Mouse (Mus musculus) right cerebral cortex, postnatal 25 days (tissue): ENCODE measurements around the gene Rbfox3.

Experiments used
- DNase-seq: peaks from one replicate; pipeline ENCODE4 v3.0.0; 2022

Rbfox3 gene

GRCm38 (mm10) chr11:118653521-118654318 is 257.7 kb downstream of the Rbfox3 start:
- no peak for DNase-seq

DNA sequence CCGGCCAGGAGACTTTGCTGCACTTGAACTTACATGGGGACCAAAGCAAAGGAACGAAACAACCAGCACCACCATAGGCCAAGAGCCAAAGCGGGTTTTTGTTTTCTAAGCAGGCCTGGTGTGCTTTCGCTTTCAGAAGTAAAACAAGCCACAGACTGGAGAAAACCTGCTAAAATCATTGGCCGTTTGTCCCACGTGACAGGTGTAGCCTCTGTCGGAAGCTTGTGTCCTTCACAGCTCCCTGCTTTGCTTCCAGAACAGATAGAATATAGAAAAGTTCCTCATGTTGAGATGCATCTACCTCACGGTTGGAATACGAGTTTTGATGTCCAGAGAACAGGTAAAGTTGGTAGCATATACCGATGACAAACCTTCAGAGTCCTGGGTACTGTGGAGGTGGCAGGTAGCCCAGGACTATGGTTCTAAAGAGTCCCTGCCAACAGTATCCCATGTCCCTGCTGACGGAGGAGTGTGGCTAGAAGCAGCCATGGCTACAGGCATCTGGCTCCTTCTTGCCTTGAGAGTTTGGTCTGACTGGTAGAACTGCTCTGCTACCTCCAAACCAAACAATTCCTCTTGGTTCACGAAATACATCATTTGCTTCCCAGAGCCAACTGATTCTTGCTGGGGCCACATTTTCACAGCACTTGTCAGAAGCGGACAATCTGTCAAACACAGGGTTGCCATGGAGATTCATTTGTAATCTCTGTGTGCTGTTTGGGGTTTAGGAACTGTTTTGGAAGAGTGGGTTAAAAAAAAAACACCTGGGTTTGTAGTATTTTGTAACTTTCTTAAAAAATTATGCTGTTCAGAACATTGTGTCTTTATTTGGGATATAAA is 258.8 kb downstream of the Rbfox3 start:
- DNase-seq = no peak

- no peak for DNase-seq
Observed at GRCm38 (mm10) chr11:118648369-118648768, 263.0 kb downstream of the Rbfox3 start.

- no peak for DNase-seq
Observed at GRCm38 (mm10) chr11:118646864-118647263, 264.5 kb downstream of the Rbfox3 start.

- no peak for DNase-seq
Observed at GRCm38 (mm10) chr11:118645158-118645557, 266.2 kb downstream of the Rbfox3 start.

- DNase-seq = no peak
Observed at GRCm38 (mm10) chr11:118640706-118641105, 270.7 kb downstream of the Rbfox3 start.

- no peak for DNase-seq
Observed at GRCm38 (mm10) chr11:118637718-118638117, 273.7 kb downstream of the Rbfox3 start.

DNA sequence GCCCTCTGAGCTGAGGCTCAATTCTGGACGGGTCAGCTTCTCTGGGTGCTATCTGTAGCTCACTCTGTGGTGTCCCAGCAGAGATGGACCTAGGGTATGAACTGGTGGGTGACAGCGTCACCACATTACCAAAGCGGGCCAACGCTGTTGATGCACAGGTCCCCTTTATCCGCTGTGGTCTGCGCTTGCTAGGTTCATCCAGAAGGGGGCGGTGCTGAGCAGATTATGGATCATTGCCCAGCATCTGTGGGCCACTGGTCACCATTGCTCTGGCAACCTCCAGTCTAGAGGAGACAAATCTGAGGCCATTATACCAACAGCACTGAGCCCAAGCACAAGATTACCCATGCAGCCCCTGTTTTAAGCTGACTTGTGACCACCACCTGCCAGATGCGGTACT is 276.8 kb downstream of the Rbfox3 start:
- no peak for DNase-seq

- DNase-seq = no peak
Observed at GRCm38 (mm10) chr11:118629718-118630117, 281.7 kb downstream of the Rbfox3 start.

DNA sequence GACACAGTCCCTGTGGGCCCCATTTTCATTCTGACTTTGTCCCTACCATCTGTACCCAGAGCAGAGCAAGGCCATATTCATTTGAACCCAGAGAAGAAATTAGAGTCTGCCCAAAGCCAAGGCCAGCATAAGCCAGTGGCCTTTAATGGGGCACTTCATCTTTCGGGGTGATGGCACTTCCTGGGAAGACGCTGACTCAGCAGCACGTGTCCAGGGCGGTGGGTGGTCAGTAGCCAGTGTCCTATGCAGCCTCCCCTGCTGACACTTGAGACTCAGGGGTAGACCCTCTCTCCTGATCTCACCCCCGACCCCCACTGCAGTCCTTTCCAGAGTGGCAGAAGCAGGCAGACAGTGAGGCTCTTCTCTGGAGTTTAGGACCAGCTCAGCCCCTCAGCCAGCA is 283.9 kb downstream of the Rbfox3 start:
- DNase-seq = no peak

DNA sequence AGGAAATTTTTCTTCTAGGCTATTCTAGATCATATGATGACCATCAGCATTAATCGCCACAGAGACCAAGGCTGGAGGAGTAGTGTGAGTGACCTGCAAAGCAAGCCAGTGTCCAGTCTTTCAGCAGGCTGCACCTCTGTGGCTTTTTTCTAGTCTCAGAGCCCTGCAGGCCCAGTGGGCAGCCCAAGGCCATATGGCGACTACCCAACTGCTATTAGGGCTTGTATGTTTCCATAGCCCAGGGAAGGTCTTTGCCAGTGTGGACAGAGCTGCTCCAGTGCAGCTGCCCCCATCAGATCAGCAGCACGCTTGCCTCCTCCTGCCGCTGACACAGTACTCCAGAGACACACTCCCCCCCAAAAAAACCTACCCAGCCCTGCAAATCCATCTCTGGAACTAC is 290.5 kb downstream of the Rbfox3 start:
- DNase-seq = no peak

DNA sequence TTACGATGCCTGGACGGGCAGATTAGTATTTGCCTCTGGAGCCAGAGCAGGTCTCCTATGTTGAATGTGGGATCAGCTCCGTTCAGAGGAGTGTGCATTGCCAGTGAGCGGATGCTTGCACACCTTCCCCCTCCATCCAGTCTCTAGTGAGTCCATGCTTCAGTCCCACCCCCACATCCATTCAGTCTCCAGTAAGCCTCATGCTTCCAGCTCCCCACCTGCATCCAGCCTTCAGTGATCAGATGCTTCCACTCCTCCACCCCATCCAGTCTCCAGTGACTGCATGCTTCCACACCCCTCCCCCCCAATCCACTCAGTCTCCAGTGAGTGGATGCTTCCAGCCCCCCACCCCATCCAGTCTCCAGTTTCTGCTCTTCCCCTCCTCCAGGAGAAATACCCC is 297.3 kb downstream of the Rbfox3 start:
- no peak for DNase-seq

DNA sequence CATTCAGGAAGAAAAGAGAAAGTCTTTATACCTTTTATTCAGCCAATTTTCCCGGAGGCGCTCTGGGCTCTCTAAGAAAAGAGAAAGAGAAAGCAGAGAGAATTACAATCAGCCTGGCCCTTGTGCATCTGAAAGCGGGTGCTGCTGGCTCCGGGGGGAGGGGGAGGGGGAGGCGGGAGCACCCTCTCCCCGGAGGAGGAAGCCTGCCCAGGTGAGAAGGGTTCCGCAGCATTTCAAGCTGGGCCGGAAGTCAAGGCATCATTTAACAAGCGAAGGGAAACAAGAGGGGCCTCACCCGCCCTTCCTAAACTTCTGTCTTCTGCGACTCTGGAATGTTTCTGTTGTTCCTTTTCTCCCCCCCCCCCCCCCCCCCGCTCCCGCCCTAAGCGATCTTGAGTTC is 301.3 kb downstream of the Rbfox3 start:
- DNase-seq = no peak

GRCm38 (mm10) chr11:118609236-118610000 is 302.0 kb downstream of the Rbfox3 start:
- DNase-seq = no peak

- no peak for DNase-seq
Observed at GRCm38 (mm10) chr11:118607927-118608326, 303.5 kb downstream of the Rbfox3 start.

DNA sequence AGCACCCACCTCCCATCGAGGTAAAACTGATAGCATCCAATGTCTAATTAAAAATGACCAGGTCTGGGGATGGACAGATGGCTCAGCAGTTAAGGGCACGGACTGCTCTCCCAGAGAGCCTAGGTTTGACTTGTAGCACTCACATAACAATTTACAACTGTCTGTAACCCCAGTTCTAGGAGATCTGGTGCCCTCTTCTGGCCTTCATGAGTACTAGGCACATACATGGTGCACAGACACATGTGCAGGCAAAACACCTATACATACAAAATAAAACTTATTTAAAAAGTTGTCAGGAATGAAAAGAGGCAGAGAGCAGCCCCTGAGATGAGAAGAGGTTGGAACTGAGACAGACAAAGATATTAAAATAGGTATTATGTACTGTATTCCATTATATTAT is 305.8 kb downstream of the Rbfox3 start:
- no peak for DNase-seq

DNA sequence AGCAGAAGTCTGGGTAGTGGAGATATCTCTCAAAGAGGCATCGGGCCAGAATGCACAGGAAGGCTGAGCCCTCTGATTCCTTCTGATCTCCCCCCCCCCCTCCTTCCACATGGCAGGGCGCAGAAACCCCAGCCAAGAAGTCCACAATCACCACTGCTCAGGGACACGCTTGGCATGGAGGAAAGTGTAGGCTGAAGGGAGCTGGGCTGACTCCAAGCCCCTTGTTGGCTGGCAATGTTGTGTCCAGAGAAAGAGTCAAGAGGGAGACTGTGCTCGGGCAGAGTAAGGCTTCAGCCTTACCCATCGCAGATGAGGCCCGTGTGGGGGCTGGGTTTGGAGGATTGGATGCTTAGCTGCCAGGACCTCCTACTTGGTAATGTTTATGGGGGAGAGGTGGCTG is 307.2 kb downstream of the Rbfox3 start:
- no peak for DNase-seq

- no peak for DNase-seq
Observed at GRCm38 (mm10) chr11:118603126-118603525, 308.3 kb downstream of the Rbfox3 start.

GRCm38 (mm10) chr11:118601484-118601883 is 309.9 kb downstream of the Rbfox3 start:
- DNase-seq = no peak

DNA sequence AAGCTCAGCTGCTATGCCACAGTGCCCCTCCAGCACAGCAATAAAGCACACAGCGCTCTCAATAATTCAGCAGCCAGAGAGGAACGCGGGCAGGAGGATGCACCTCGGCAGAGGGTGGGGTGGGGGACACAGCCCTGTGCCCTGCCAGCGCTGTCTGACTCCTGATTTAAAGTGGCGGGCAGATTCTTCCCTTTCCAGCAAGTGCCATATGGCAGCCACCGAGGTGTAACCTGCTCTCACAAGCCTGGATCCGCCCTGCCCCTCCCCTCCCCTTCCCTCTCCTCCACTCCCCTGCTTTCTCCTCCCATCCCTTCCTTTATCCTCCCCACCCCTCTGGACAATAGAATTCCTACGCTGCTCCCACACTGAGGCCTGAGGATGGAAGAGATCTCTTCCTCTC is 311.2 kb downstream of the Rbfox3 start:
- no peak for DNase-seq

DNA sequence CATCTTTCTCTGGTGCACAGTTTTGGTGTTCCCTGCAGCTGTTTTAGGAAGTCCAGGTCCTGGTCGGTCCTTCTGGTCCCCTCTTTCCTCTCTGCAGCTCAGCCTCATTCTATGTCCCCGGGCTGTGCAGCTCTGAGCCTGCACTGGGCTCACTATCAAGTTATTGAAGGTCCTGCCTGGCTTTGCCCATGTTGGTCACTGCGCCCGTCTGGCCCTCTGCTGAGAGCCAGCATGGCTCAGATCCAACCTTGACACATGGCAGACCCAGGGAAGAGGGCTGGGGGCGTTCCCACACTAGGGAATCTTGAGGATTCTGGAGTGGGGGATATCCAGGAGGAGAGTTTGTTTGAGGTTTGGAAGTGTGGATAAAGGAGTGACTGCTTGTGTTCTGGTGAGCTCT is 312.7 kb downstream of the Rbfox3 start:
- no peak for DNase-seq

GRCm38 (mm10) chr11:118584826-118585225 is 326.6 kb downstream of the Rbfox3 start:
- DNase-seq = no peak

DNA sequence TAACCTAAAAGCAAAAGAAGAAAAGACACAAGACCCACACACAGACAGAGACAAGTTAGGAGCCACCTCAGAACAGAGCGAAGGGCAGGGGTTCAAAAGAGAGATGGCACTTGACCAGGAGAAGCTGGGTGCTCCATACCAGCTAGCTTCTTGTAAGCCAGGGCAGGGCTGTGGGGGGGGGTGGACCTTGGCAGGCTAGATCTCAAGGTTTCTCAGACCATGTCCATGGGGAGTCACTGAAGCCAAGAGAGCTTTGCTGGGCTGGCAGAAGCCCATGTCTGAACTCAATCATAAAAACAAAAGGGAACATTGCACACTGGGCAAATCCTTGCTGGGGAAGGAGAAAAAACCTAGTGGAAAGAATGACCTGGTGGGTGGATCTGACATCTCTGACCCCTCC is 327.4 kb downstream of the Rbfox3 start:
- no peak for DNase-seq
